Mouse (Mus musculus) megakaryocyte-erythroid progenitor cell, adult 5-6 weeks (primary cell): ENCODE measurements around the gene Cldn19. TPM values are rescaled to one million over a fixed set of nuclear protein-coding genes. Genes with fewer than 3 reads are reported as not detected.
"Not testable (repeated sequence)": the region's sequence is repeated elsewhere in the genome, so short reads cannot be mapped to it uniquely, and the experiment has no call there.

Experiments used
- ATAC-seq: replicated peaks from 2 replicates; pipeline ENCODE4 v1.8.0; 2016; ENCODE audit warnings: mild to moderate bottlenecking, inconsistent platforms; ENCODE audit not compliant: severe bottlenecking, poor library complexity, low FRiP score, low TSS enrichment
- total RNA-seq, 2 experiments: library from RNA; stranded (forward) in 1 of 2; stranded (reverse) in 1 of 2; fragments of 200-1000, 215-1000 nt in 1 of 2; fragments of >200 nt in 1 of 2; fragmentation: Nextera tagmentation in 1 of 2; gene quantifications; 2 replicates each; pipeline ENCODE4 v1.2.3; 2014 to 2017

Gene Cldn19
- total RNA-seq, 2 experiments from 2014 or later: not detected

GRCm38 (mm10) chr4:119248407-119248965 lies 6.7 kb upstream of the Cldn19 start:
- ATAC-seq: no peak

DNA sequence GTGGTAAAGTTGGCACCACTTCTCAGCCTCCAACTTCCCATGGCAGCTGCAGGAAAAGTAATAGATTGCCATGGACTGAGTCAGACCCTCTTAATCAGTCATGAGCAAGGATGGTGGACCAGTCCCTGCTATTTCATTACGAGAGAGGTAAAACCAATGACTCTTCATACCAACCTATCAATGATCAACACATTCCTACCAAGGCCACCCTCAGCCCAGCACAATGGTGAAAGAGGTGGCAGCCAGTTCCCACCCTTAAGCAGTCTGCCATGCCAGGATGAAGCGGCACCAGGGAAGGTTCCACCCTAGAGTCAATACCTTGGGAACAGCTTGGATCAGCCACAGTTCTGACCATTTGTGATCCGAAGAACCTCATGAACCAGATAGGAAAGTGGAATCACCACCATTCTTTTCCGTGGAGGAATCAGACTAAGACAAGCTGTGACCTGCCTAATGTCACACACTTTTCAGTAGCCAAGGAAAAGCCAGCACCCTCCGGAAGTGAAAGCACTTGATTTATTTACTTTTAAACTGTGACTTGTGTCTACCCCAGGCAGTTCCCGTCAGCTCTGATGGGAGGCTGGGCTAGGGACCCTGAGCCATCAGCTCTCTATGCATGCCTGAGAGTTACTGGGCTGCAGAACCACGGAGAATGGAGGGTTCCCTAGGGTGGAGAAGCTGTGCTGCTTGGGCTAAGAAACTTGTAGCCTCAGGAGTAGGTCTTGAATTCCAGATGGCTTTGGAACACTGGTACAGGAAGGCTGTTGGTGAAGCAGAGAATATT lies 3.0 kb upstream of the Cldn19 start:
- ATAC-seq: no peak

DNA sequence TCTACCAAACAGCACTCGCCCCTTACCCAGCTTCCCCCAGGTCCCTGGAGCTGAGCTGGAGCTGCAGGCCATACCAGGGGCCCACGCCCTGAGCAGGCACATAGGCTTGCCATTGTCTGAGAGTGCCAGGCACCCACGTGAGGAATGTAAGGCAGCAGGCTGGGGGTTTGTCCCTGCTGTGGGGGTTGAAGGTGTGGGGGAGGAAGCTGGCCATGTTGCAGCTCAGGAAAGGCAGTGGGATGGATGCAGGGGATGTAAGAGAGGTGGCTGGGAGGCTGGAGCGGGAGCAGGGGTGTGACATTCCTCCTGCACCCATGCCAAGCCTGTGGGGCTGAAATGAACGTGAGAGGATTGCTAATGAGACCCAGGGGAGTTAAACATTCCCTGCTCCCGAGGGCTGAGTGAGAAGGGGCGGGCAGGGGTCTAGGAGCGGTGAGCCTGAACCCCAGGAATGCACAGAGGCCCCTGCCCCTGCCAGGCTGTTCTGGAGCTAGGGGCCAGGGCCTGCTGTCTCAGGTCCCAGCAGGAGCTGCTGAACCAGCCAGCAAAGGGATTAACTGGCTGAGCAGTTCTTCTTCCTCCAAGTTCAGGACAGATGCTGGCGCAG lies 1.1 kb upstream of the Cldn19 start:
- ATAC-seq: no peak

GRCm38 (mm10) chr4:119257083-119257482 lies 1.9 kb downstream of the Cldn19 start:
- ATAC-seq: no peak

GRCm38 (mm10) chr4:119259344-119260254 lies 4.4 kb downstream of the Cldn19 start:
- no peak for ATAC-seq

- no peak for ATAC-seq
These were observed 6.0 kb downstream of the Cldn19 start for GRCm38 (mm10) chr4:119261087-119261713.

GRCm38 (mm10) chr4:119262483-119262882 lies 7.3 kb downstream of the Cldn19 start:
- no peak for ATAC-seq

DNA sequence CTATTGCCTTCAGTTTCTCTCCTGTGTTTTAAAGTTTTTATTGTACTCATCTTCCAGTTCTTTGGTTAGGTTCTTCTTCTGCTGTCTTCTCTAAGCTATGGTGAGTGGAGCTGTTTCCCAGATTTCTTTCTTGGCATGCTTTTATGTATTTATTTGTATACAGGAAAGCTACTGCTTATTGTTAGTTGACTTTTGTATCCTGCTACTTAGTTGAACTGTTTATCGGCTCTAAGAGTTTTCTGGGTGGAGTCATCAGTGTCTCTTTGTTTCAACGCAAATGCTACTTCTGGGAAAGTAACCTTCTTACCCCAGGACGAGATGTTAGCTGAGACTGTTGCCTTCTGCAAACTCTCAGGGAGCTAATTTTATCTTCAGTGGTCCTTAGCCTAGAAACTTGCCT lies 8.2 kb downstream of the Cldn19 start:
- no peak for ATAC-seq

DNA sequence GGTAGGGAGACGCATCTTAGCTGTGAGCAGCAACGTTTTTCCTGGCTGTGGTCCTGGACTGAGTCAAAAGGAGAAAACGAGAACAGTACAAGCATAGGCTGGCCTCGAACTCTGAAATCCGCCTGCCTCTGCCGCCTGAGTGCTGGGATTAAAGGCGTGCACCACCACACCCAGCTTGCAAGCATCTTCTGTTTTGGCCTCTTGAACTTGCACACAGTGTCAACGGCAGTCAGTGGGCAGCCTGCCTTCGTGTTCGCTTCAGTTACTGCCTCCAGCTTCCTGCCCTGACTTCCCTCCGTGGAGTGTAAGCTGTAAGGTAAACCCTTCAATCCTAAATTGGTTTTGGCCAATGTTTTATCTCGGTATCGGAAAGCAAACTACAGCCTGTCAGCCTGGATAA lies 11.4 kb downstream of the Cldn19 start:
- ATAC-seq: no peak

DNA sequence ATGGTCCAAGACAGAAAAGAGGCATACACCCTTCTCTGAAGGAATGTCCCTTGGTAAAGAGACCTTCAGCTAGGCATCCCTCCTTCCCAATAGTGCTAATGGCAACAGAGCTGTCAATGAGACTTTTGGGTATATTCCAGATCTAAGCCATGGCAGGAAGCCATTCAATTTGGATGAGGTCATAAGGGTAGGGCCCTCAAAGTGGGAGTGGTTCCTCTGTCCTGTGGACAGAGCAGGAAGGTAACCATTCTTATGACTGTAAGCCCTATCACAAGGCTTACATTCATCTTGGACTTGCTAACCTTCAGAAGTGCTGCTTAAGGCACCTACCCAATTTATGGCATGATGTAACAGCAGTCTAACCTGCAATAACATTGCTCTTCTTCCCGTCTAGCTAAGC lies 19.4 kb downstream of the Cldn19 start:
- ATAC-seq: peak; percentile 52

GRCm38 (mm10) chr4:119275226-119275625 lies 20.0 kb downstream of the Cldn19 start:
- ATAC-seq: peak; percentile 56

- ATAC-seq: no peak
These were observed 20.5 kb downstream of the Cldn19 start for GRCm38 (mm10) chr4:119275726-119276125.

- ATAC-seq: not testable (repeated sequence)
These were observed 23.6 kb downstream of the Cldn19 start for GRCm38 (mm10) chr4:119278784-119279183.

DNA sequence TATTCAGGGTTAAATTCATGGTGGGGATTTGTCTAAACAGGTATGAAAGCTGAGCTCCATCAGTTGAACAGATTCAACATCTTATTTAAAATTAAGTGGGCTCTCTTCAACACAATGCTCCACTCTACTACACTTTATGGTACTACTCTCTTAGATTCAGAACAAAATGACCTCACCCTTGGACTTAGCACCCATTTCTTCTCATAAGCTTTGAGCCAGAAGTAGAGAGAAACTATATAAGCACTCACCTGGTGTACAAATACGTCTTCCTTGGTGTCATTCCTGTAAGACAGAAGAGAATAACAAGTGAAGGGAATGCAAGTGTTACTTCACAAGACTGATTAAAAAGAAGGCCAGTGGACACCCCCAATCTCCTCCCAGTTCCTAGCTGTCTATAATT lies 29.6 kb downstream of the Cldn19 start:
- ATAC-seq: no peak

GRCm38 (mm10) chr4:119285336-119285735 lies 30.1 kb downstream of the Cldn19 start:
- ATAC-seq: peak; percentile 50

DNA sequence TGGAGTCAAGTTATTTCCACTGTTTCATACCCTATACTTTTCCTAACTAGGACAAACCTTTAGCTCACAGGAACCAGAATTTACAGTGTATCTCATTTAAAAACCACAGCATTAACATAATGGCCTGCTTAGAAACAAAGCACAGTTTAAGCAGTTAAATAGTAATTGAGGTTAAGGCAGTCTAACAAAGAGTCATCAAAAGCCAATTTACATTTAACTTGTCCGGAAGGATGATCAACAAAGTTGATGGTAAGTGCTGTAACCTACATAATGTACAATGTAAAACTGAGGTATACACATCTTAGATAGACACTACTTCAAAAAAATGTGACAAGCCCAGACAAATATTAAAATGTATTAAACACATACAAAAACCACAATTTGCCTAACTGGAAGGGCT lies 36.7 kb downstream of the Cldn19 start:
- no peak for ATAC-seq

DNA sequence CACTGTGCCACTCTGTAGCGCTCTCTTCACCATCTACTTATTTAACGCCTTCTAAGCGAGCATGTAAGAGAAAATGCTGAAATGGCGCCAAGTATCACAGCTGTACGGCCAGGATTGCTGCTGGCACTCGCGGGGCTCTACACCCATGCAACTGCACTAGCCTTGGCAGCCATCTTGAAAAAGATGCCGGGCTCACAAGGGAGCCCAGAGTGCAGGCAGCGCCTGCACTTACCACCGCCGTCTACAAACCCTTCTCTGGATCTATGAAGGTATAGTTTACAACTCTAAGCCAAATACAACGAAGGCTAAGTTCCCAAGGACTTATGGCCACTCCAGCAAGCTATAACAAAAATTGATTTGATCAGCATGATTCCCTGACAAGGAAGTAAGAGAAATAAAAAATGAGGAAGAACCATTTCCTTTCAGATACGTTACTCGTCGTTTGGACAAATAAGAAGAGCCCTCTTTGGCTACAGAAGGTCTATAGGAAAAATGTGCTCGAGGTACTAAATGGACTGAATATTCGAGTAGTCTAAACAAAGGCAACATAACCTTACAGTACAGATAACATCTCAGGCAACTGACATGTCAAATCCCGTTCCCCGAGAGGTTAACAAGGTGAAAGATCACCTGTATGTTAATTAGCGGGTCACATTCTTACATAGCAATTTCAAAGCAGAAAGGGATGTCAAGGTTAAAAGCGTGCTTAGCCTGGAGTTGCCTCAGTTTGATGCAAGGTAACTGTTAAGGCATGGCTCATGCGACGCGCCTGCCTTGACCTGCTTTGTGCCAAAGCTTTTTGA lies 37.8 kb downstream of the Cldn19 start:
- peak; percentile 46 for ATAC-seq

DNA sequence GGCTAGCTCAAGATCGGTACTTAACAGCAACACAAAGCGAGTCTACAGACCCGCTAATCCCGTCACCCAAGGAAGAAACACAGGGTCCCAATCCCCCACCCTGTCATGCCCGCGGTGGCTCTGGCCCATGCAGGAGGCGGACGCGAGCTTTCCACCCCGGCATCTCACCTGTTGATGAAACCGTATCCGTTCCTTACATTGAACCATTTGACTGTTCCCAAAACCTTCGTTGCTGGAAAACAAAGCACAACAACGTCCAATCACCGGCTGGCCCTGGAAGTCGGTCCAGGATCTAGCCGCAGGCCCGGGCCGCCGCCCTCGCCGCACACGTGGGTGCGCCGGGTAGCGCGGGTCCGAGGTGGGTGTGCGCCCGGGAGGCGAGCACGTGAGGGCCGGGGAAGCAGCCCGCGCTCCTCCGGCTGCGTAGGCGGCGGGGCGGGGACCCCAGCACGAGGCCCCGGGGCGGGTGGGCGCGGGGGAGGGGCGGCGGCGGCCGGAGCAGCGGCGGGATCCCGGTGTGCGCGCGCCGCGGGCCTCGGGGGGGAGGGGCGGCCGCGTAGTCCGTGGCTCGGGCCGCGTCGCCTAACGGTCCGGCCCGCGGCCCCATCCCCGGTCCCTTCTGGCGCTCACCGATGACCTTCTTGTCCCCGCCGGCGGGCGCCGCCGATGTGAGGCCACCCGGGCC lies 38.5 kb downstream of the Cldn19 start:
- ATAC-seq: no peak
